Mouse (Mus musculus): ENCODE results near the gene Hsd17b7. TPM values are rescaled to one million over a fixed set of nuclear protein-coding genes. Genes with fewer than 3 reads are reported as not detected.
"Not testable (repeated sequence)": the region's sequence is repeated elsewhere in the genome, so short reads cannot be mapped to it uniquely, and the experiment has no call there.

Gene Hsd17b7
- 4.0 TPM in 1 of 2 replicates, not detected in the other for total RNA-seq (2015; ENCODE audit: low replicate concordance)
- total RNA-seq (2017; ENCODE audit: low replicate concordance), result 0.45 and 0.77 TPM in 2 replicates

GRCm38 (mm10) chr1:169968792-169969515 lies at the start of gene Hsd17b7:
Gene Hsd17b7, minus strand, starts transcription at chr1:169969241.
- peak; percentile 100 for ATAC-seq (replicated peaks; ENCODE audit: low FRiP score, poor library complexity, severe bottlenecking)

GRCm38 (mm10) chr1:170014784-170015183 lies 45.7 kb upstream of the Hsd17b7 start:
- ATAC-seq (replicated peaks; ENCODE audit: low FRiP score, poor library complexity, severe bottlenecking), result no peak

GRCm38 (mm10) chr1:170010716-170011505 lies 41.9 kb upstream of the Hsd17b7 start:
- no peak for ATAC-seq (replicated peaks; ENCODE audit: low FRiP score, poor library complexity, severe bottlenecking)

- ATAC-seq (replicated peaks; ENCODE audit: low FRiP score, poor library complexity, severe bottlenecking), result no peak
Measured at GRCm38 (mm10) chr1:170009296-170009695, 40.3 kb upstream of the Hsd17b7 start.

GRCm38 (mm10) chr1:170008432-170009220 lies 39.6 kb upstream of the Hsd17b7 start:
- no peak for ATAC-seq (replicated peaks; ENCODE audit: low FRiP score, poor library complexity, severe bottlenecking)

- ATAC-seq (replicated peaks; ENCODE audit: low FRiP score, poor library complexity, severe bottlenecking), result no peak
Measured at GRCm38 (mm10) chr1:170006516-170006915, 37.5 kb upstream of the Hsd17b7 start.

GRCm38 (mm10) chr1:170005297-170005696 lies 36.3 kb upstream of the Hsd17b7 start:
- ATAC-seq (replicated peaks; ENCODE audit: low FRiP score, poor library complexity, severe bottlenecking), result no peak

GRCm38 (mm10) chr1:169993901-169994300 lies 24.9 kb upstream of the Hsd17b7 start:
- ATAC-seq (replicated peaks; ENCODE audit: low FRiP score, poor library complexity, severe bottlenecking), result not testable (repeated sequence)

GRCm38 (mm10) chr1:169986166-169986565 lies 17.1 kb upstream of the Hsd17b7 start:
- ATAC-seq (replicated peaks; ENCODE audit: low FRiP score, poor library complexity, severe bottlenecking), result no peak

- ATAC-seq (replicated peaks; ENCODE audit: low FRiP score, poor library complexity, severe bottlenecking), result no peak
Measured at GRCm38 (mm10) chr1:169977621-169978020, 8.6 kb upstream of the Hsd17b7 start.

GRCm38 (mm10) chr1:169971998-169972397 lies 3.0 kb upstream of the Hsd17b7 start:
- no peak for ATAC-seq (replicated peaks; ENCODE audit: low FRiP score, poor library complexity, severe bottlenecking)

- ATAC-seq (replicated peaks; ENCODE audit: low FRiP score, poor library complexity, severe bottlenecking), result no peak
Measured at GRCm38 (mm10) chr1:169970936-169971335, 1.9 kb upstream of the Hsd17b7 start.

- peak; percentile 31; the same call in 1 of the 2 replicates for ATAC-seq (replicated peaks; ENCODE audit: low FRiP score, poor library complexity, severe bottlenecking)
Measured at GRCm38 (mm10) chr1:169969516-169969886, 460 bp upstream of the Hsd17b7 start.

- ATAC-seq (replicated peaks; ENCODE audit: low FRiP score, poor library complexity, severe bottlenecking), result no peak
Measured at GRCm38 (mm10) chr1:169953106-169953505, 15.9 kb downstream of the Hsd17b7 start.

- ATAC-seq (replicated peaks; ENCODE audit: low FRiP score, poor library complexity, severe bottlenecking), result no peak
Measured at GRCm38 (mm10) chr1:169952636-169953035, 16.4 kb downstream of the Hsd17b7 start.

- no peak for ATAC-seq (replicated peaks; ENCODE audit: low FRiP score, poor library complexity, severe bottlenecking)
Measured at GRCm38 (mm10) chr1:169951561-169951960, 17.5 kb downstream of the Hsd17b7 start.

- ATAC-seq (replicated peaks; ENCODE audit: low FRiP score, poor library complexity, severe bottlenecking), result no peak
Measured at GRCm38 (mm10) chr1:169950651-169951050, 18.4 kb downstream of the Hsd17b7 start.

- ATAC-seq (replicated peaks; ENCODE audit: low FRiP score, poor library complexity, severe bottlenecking), result no peak
Measured at GRCm38 (mm10) chr1:169949981-169950380, 19.1 kb downstream of the Hsd17b7 start.

GRCm38 (mm10) chr1:169948866-169949265 lies 20.2 kb downstream of the Hsd17b7 start:
- ATAC-seq (replicated peaks; ENCODE audit: low FRiP score, poor library complexity, severe bottlenecking), result no peak

- no peak for ATAC-seq (replicated peaks; ENCODE audit: low FRiP score, poor library complexity, severe bottlenecking)
Measured at GRCm38 (mm10) chr1:169948280-169948679, 20.8 kb downstream of the Hsd17b7 start.
